Mouse (Mus musculus): ENCODE measurements around the gene Tnfrsf25. TPM values are rescaled to one million over a fixed set of nuclear protein-coding genes. Genes with fewer than 3 reads are reported as not detected.
A peak's percentile ranks its signal among the peaks of the same experiment; 100 is the strongest.

Gene Tnfrsf25
- polyA plus RNA-seq, 1 experiment from 2014 or later: 0.53 TPM

GRCm38 (mm10) chr4:152109509-152109908 lies 6.2 kb upstream of the Tnfrsf25 start:
- H3K9ac ChIP-seq (replicated peaks): no peak overlapping the region
- peaks cover 5% of the 10 kb centered on the region; the same call in 1 of the 2 replicates for H3K36me3 ChIP-seq
- no peaks in the 10 kb centered on the region; the same call in 1 of the 2 replicates for H3K27me3 ChIP-seq
- WGBS: 88% methylated on average over 3 of the region's 3 CpGs
- ATAC-seq (replicated peaks): no peak
- peaks cover 15% of the 10 kb centered on the region for H3K4me1 ChIP-seq
- no peaks in the 10 kb centered on the region for H3K9me3 ChIP-seq
- no peak overlapping the region for H3K4me3 ChIP-seq
- no peak overlapping the region for H3K27ac ChIP-seq (replicated peaks)
- H3K4me2 ChIP-seq (replicated peaks): no peak overlapping the region

GRCm38 (mm10) chr4:152110689-152111088 lies 5.0 kb upstream of the Tnfrsf25 start:
- WGBS: 82% methylated on average over 4 of the region's 4 CpGs
- H3K9ac ChIP-seq (replicated peaks): no peak overlapping the region
- peaks cover 15% of the 10 kb centered on the region for H3K4me1 ChIP-seq
- H3K4me3 ChIP-seq: no peak overlapping the region
- peaks cover 12% of the 10 kb centered on the region for H3K27me3 ChIP-seq
- H3K27ac ChIP-seq (replicated peaks): no peak overlapping the region
- no peaks in the 10 kb centered on the region for H3K9me3 ChIP-seq
- no peak for ATAC-seq (replicated peaks)
- no peak overlapping the region for H3K4me2 ChIP-seq (replicated peaks)
- peaks cover 5% of the 10 kb centered on the region; the same call in 1 of the 2 replicates for H3K36me3 ChIP-seq

DNA sequence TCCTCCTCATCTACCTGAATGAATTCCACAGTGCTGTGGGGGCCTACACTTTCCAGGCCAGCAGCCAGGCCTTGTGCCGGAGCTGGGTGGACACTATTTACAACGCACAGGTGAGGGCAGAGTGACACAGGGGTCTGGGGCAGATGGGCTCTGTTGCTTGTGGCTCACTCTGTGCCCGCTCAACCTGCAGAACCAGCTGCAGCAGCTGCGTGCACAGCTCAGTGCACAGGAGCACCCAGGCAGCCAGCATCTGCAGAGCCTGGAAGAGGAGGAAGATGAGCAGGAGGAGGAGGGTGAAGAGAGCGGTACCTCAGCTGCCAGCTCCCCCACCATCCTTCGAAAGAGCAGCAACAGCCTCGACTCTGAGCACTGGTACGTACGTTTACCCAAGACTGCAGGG lies 3.4 kb upstream of the Tnfrsf25 start:
- Histone ChIP-seq H3K27me3 (peaks cover 28% of the 10 kb centered on the region), H3K36me3 (peaks cover 5% of the 10 kb centered on the region; the same call in 1 of the 2 replicates), H3K9ac (replicated peaks) (no peak overlapping the region), H3K4me1 (peaks cover 19% of the 10 kb centered on the region), H3K9me3 (no peaks in the 10 kb centered on the region), H3K4me3 (no peak overlapping the region), H3K27ac (replicated peaks) (no peak overlapping the region), H3K4me2 (replicated peaks) (no peak overlapping the region)
- WGBS: 83% methylated on average over 9 of the region's 9 CpGs
- ATAC-seq (replicated peaks): no peak

- H3K27me3 ChIP-seq: peaks cover 46% of the 10 kb centered on the region
- no peak overlapping the region for H3K4me2 ChIP-seq (replicated peaks)
- 62% methylated on average over 16 of the region's 16 CpGs for WGBS
- peaks cover 5% of the 10 kb centered on the region; the same call in 1 of the 2 replicates for H3K4me1 ChIP-seq
- no peak for ATAC-seq (replicated peaks)
- H3K9me3 ChIP-seq: no peaks in the 10 kb centered on the region
- H3K4me3 ChIP-seq: no peak overlapping the region
- H3K9ac ChIP-seq (replicated peaks): no peak overlapping the region
- H3K27ac ChIP-seq (replicated peaks): no peak overlapping the region
- peaks cover 5% of the 10 kb centered on the region; the same call in 1 of the 2 replicates for H3K36me3 ChIP-seq
Measured at GRCm38 (mm10) chr4:152114080-152114479, 1.7 kb upstream of the Tnfrsf25 start.

GRCm38 (mm10) chr4:152117538-152117937 lies 1.8 kb downstream of the Tnfrsf25 start:
- H3K27ac ChIP-seq (replicated peaks): no peak overlapping the region
- no peaks in the 10 kb centered on the region for H3K9me3 ChIP-seq
- ATAC-seq (replicated peaks): no peak
- 64% methylated on average over 9 of the region's 9 CpGs for WGBS
- H3K9ac ChIP-seq (replicated peaks): no peak overlapping the region
- peaks cover 80% of the 10 kb centered on the region for H3K27me3 ChIP-seq
- no peaks in the 10 kb centered on the region for H3K36me3 ChIP-seq
- peaks cover 24% of the 10 kb centered on the region for H3K4me1 ChIP-seq
- H3K4me3 ChIP-seq: no peak overlapping the region
- no peak overlapping the region for H3K4me2 ChIP-seq (replicated peaks)

DNA sequence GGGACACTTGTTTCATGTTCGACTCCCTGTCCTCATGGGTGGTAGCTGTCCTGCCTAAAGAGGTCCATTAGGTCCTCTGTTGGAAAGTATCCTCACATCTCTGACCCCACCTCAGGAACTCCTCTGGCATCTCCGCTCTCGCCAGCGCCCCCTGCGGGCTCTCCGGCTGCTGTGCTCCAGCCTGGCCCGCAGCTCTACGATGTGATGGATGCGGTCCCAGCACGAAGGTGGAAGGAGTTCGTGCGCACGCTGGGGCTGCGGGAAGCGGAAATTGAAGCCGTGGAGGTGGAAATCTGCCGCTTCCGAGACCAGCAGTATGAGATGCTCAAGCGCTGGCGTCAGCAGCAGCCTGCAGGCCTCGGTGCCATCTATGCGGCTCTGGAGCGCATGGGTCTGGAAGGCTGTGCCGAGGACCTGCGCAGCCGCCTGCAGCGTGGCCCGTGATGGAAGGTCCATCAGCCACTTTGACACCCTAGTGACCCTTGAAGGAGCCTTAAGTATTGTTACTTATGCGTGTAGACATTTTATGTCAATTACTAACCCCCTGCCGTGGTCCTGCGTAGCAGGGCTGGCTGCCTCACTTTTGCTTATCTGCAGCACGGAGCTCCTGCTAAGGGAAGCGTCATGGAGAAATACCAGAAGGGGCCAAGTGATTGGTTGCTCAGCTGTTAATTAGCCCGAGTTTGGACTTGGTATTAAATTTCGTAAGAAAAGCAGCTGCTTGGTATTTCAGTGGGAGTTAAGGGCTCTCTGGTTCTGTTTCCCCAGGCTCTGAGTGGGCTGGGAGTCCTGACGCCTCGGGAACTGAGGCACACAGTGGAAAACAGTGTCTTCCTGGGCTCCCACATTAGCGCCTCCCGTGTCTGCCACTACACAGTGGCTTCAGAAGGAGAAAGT lies 3.9 kb downstream of the Tnfrsf25 start:
- H3K27ac ChIP-seq (replicated peaks): no peak overlapping the region
- no peaks in the 10 kb centered on the region for H3K9me3 ChIP-seq
- H3K4me1 ChIP-seq: peaks cover 24% of the 10 kb centered on the region
- H3K27me3 ChIP-seq: peaks cover 99% of the 10 kb centered on the region
- peak overlapping the region; percentile 4 for H3K4me2 ChIP-seq (replicated peaks)
- 2% methylated on average over 39 of the region's 39 CpGs for WGBS
- no peak for ATAC-seq (replicated peaks)
- no peaks in the 10 kb centered on the region for H3K36me3 ChIP-seq
- H3K9ac ChIP-seq (replicated peaks): no peak overlapping the region
- H3K4me3 ChIP-seq: peak overlapping the region; percentile 2; the same call in 1 of the 2 replicates

DNA sequence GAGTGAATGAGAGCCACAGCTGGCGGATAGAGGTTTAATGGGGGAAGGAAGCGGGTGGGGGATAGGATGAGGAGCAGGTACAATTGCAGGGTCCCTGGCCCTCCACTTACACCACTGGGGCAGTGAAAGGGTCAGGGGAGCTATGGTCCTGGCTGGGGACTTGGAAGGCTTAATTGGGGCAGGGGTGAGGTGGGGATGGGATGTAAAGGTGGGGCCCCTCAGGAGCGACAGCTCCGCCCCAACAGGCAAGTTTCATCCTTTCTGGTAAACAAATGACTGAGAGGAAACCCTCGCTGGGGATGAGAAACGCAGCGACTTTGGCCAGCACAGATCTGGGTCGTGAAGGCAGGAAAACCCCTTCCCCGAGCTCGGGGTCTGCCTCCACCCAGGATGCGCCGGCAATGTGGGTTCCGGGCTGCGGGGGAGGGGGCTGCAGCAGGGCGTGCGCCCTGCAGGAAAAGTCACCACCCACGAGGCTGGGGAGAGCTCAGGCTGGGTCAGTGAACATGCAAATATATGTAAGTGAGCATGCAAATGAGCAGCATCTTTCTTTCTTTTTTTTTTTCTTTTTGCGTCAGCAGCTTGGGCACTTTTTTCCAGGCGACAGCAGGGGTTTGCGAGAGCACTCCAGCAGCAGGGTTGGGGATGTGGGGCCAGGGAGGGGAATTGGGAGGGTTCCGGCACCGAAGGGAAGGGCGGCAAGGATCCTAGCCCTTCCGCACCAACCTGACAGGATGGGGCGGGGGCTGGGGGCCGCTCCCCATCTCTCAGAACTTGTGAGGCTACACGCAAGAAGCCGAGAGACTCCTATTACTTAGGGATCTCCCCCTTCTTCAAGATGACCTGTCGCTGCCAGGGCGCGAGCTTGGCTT lies 4.8 kb downstream of the Tnfrsf25 start:
- Histone ChIP-seq H3K9me3 (no peaks in the 10 kb centered on the region), H3K9ac (replicated peaks) (no peak overlapping the region), H3K36me3 (no peaks in the 10 kb centered on the region), H3K4me3 (no peak overlapping the region), H3K4me1 (peaks cover 30% of the 10 kb centered on the region), H3K27me3 (peaks cover 98% of the 10 kb centered on the region), H3K4me2 (replicated peaks) (peak overlapping the region; percentile 20), H3K27ac (replicated peaks) (no peak overlapping the region)
- WGBS: 1% methylated on average over 30 of the region's 31 CpGs
- ATAC-seq (replicated peaks): no peak

- Histone ChIP-seq H3K27me3 (peaks cover 98% of the 10 kb centered on the region), H3K4me3 (no peak overlapping the region), H3K4me1 (peaks cover 32% of the 10 kb centered on the region), H3K4me2 (replicated peaks) (no peak overlapping the region), H3K9ac (replicated peaks) (no peak overlapping the region), H3K27ac (replicated peaks) (no peak overlapping the region), H3K36me3 (no peaks in the 10 kb centered on the region), H3K9me3 (no peaks in the 10 kb centered on the region)
- under 1% methylated on average over 12 of the region's 12 CpGs for WGBS
- ATAC-seq (replicated peaks): no peak
Measured at GRCm38 (mm10) chr4:152121183-152121505, 5.4 kb downstream of the Tnfrsf25 start.

GRCm38 (mm10) chr4:152124361-152124961 lies 8.7 kb downstream of the Tnfrsf25 start:
- 8% methylated on average over 13 of the region's 13 CpGs for WGBS
- H3K4me2 ChIP-seq (replicated peaks): no peak overlapping the region
- no peaks in the 10 kb centered on the region for H3K36me3 ChIP-seq
- no peak overlapping the region for H3K4me3 ChIP-seq
- no peak overlapping the region for H3K9ac ChIP-seq (replicated peaks)
- H3K9me3 ChIP-seq: no peaks in the 10 kb centered on the region
- no peak for ATAC-seq (replicated peaks)
- H3K27me3 ChIP-seq: peaks cover 98% of the 10 kb centered on the region
- no peak overlapping the region for H3K27ac ChIP-seq (replicated peaks)
- H3K4me1 ChIP-seq: peaks cover 35% of the 10 kb centered on the region

- H3K4me1 ChIP-seq: peaks cover 28% of the 10 kb centered on the region
- H3K9ac ChIP-seq (replicated peaks): no peak overlapping the region
- no peak overlapping the region for H3K27ac ChIP-seq (replicated peaks)
- H3K9me3 ChIP-seq: no peaks in the 10 kb centered on the region
- H3K4me2 ChIP-seq (replicated peaks): peak overlapping the region; percentile 31
- WGBS: 4% methylated on average over 56 of the region's 56 CpGs
- no peaks in the 10 kb centered on the region for H3K36me3 ChIP-seq
- peaks cover 98% of the 10 kb centered on the region for H3K27me3 ChIP-seq
- no peak for ATAC-seq (replicated peaks)
- H3K4me3 ChIP-seq: peak overlapping the region; percentile 24
Measured at GRCm38 (mm10) chr4:152125161-152126025, 9.7 kb downstream of the Tnfrsf25 start.
